Mouse (Mus musculus) fibroblast of lung, adult 2 months (primary cell): ENCODE results near the gene Sema4g.

Source experiments
- DNase-seq: peaks from one replicate; pipeline ENCODE4 v3.0.0-alpha.2; 2011; ENCODE audit warnings: low read depth

Gene Sema4g

GRCm38 (mm10) chr19:44988831-44989566 is at the start of gene Sema4g:
TSS of gene Sema4g (plus strand) at chr19:44989101.
- no peak for DNase-seq

- no peak for DNase-seq
Observed at GRCm38 (mm10) chr19:44959633-44960032, 29.3 kb upstream of the Sema4g start.

GRCm38 (mm10) chr19:44965978-44966377 is 22.9 kb upstream of the Sema4g start:
- DNase-seq = no peak

- no peak for DNase-seq
Observed at GRCm38 (mm10) chr19:44968329-44968728, 20.6 kb upstream of the Sema4g start.

GRCm38 (mm10) chr19:44976636-44977035 is 12.3 kb upstream of the Sema4g start:
- no peak for DNase-seq

- no peak for DNase-seq
Observed at GRCm38 (mm10) chr19:44977148-44977547, 11.8 kb upstream of the Sema4g start.

GRCm38 (mm10) chr19:44980787-44981186 is 8.1 kb upstream of the Sema4g start:
- DNase-seq = no peak

GRCm38 (mm10) chr19:44982477-44983115 is 6.3 kb upstream of the Sema4g start:
- no peak for DNase-seq

- no peak for DNase-seq
Observed at GRCm38 (mm10) chr19:44983366-44983765, 5.5 kb upstream of the Sema4g start.

- no peak for DNase-seq
Observed at GRCm38 (mm10) chr19:44984420-44984819, 4.5 kb upstream of the Sema4g start.

GRCm38 (mm10) chr19:44985159-44985988 is 3.5 kb upstream of the Sema4g start:
- DNase-seq = no peak

- no peak for DNase-seq
Observed at GRCm38 (mm10) chr19:44987004-44987403, 1.9 kb upstream of the Sema4g start.

- no peak for DNase-seq
Observed at GRCm38 (mm10) chr19:44987851-44988250, 1.1 kb upstream of the Sema4g start.

GRCm38 (mm10) chr19:44988321-44988720 is 580 bp upstream of the Sema4g start:
- no peak for DNase-seq

GRCm38 (mm10) chr19:44989567-44990495 is 930 bp downstream of the Sema4g start:
- DNase-seq = no peak

- no peak for DNase-seq
Observed at GRCm38 (mm10) chr19:44991031-44991430, 2.1 kb downstream of the Sema4g start.

- no peak for DNase-seq
Observed at GRCm38 (mm10) chr19:44992246-44992645, 3.3 kb downstream of the Sema4g start.

GRCm38 (mm10) chr19:44992712-44993111 is 3.8 kb downstream of the Sema4g start:
- DNase-seq = no peak

GRCm38 (mm10) chr19:44997786-44998185 is 8.9 kb downstream of the Sema4g start:
- no peak for DNase-seq

GRCm38 (mm10) chr19:44999647-45000046 is 10.7 kb downstream of the Sema4g start:
- DNase-seq = no peak

- DNase-seq = no peak
Observed at GRCm38 (mm10) chr19:45002301-45002700, 13.4 kb downstream of the Sema4g start.
